ENCODE assay signal across 19 mouse cellular contexts in genomic region chr11:95073835-95074234, GRCm38 (mm10). TPM values are rescaled to one million over a fixed set of nuclear protein-coding genes. Genes with fewer than 3 reads are reported as not detected.
DNase-seq lines count a peak whose midpoint lies in the region; ATAC-seq and TF ChIP-seq lines count a peak whose summit lies in the region.
"Had no signal": no experiment of that assay in that cellular context is flagged by ENCODE, and none has a peak within 500 bp of the region (broad histone marks: within the 10 kb centered on the region; RNA-seq: fewer than 3 reads in every experiment).

No protein-coding gene starts in this region.

- peaks cover 10% of the 10 kb centered on the region for H3K27me3 ChIP-seq in heart, embryonic 12.5 days (replicated peaks)
- no peaks in the 10 kb centered on the region for H3K27me3 ChIP-seq in kidney, postnatal 0 days (ENCODE audit: insufficient read depth, low read length)
- peaks cover 34% of the 10 kb centered on the region for H3K27me3 ChIP-seq in midbrain, embryonic 11.5 days (ENCODE audit: control insufficient read depth, insufficient read depth, low read length)
- H3K27me3 ChIP-seq in midbrain, embryonic 10.5 days (ENCODE audit: low read depth, poor library complexity, severe bottlenecking) = peaks cover 59% of the 10 kb centered on the region

- no peak overlapping the region for H3K4me3 ChIP-seq in heart, embryonic 12.5 days
- H3K4me3 ChIP-seq in kidney, postnatal 0 days (replicated peaks; ENCODE audit: low read depth, low read length) = no peak overlapping the region
- H3K4me3 ChIP-seq in midbrain, embryonic 11.5 days (ENCODE audit: low read depth, low read length) = no peak overlapping the region
- no peak overlapping the region for H3K4me3 ChIP-seq in midbrain, embryonic 10.5 days
- H3K4me3 ChIP-seq: liver, embryonic 12.5 days had no signal

- H3K36me3 ChIP-seq in heart, embryonic 12.5 days = no peaks in the 10 kb centered on the region
- no peaks in the 10 kb centered on the region for H3K36me3 ChIP-seq in kidney, postnatal 0 days (ENCODE audit: insufficient read depth, low read length)
- H3K36me3 ChIP-seq in midbrain, embryonic 11.5 days (ENCODE audit: control insufficient read depth, insufficient read depth, low read length) = no peaks in the 10 kb centered on the region
- no peaks in the 10 kb centered on the region for H3K36me3 ChIP-seq in midbrain, embryonic 10.5 days
- H3K36me3 ChIP-seq: liver, embryonic 12.5 days; neural tube, embryonic 13.5 days had no signal

- peaks cover 82% of the 10 kb centered on the region for H3K4me1 ChIP-seq in heart, embryonic 12.5 days (replicated peaks)
- peaks cover 50% of the 10 kb centered on the region for H3K4me1 ChIP-seq in kidney, postnatal 0 days (replicated peaks; ENCODE audit: insufficient read depth, low read length)
- H3K4me1 ChIP-seq in midbrain, embryonic 11.5 days (ENCODE audit: control insufficient read depth, insufficient read depth, low read length) = peaks cover 8% of the 10 kb centered on the region
- peaks cover 37% of the 10 kb centered on the region for H3K4me1 ChIP-seq in midbrain, embryonic 10.5 days

- WGBS in heart, embryonic 12.5 days = 75% methylated on average over 4 of the region's 4 CpGs
- 65% methylated on average over 4 of the region's 4 CpGs for WGBS in kidney, postnatal 0 days
- WGBS in midbrain, embryonic 11.5 days = 87% methylated on average over 4 of the region's 4 CpGs
- WGBS in midbrain, embryonic 10.5 days = 86% methylated on average over 4 of the region's 4 CpGs

- intact Hi-C loops in heart, postnatal 36 days (cut with DNase I) = loop anchor here (2.0 kb wide), 1 partner anchor 25 kb away; no protein-coding TSS in a partner anchor

- H3K9ac ChIP-seq in heart, embryonic 12.5 days = no peak overlapping the region
- H3K9ac ChIP-seq in kidney, postnatal 0 days (ENCODE audit: low read depth, low read length) = no peak overlapping the region
- H3K9ac ChIP-seq in midbrain, embryonic 11.5 days (ENCODE audit: low read length) = no peak overlapping the region
- H3K9ac ChIP-seq: liver, embryonic 12.5 days; neural tube, embryonic 13.5 days had no signal

- no peak for DNase-seq in heart, postnatal 36 days
- no peak for DNase-seq in kidney, postnatal 0 days (ENCODE audit: low spot score)
- no peak for DNase-seq in kidney, postnatal 14 days
- peak; percentile 59 for DNase-seq in midbrain, embryonic 11.5 days (ENCODE audit: low spot score, missing footprints)
- DNase-seq in midbrain, embryonic 10.5 days (ENCODE audit: low spot score) = no peak
- no peak for DNase-seq in right cerebral cortex, postnatal 10 days (ENCODE audit: low spot score in 2 of 2)
- DNase-seq in gastrocnemius, adult 18-20 months (ENCODE audit: low spot score) = no peak
- DNase-seq: adrenal gland, postnatal 14 days; cerebellum, adult 8-10 months; gastrocnemius, postnatal 36 days; thymus, postnatal 25 days had no signal

- H3K4me2 ChIP-seq in heart, embryonic 12.5 days = 0 out of 2 replicates have a peak overlapping the region, but pooled peaks have one; percentile 87
- H3K4me2 ChIP-seq in kidney, postnatal 0 days (ENCODE audit: low read length) = peak overlapping the region; percentile 6; the same call in 1 of the 2 replicates
- H3K4me2 ChIP-seq in midbrain, embryonic 11.5 days = no peak overlapping the region
- H3K4me2 ChIP-seq: liver, embryonic 12.5 days had no signal

- no peak overlapping the region for H3K27ac ChIP-seq in heart, embryonic 12.5 days (ENCODE audit: poor library complexity, severe bottlenecking)
- no peak overlapping the region for H3K27ac ChIP-seq in kidney, postnatal 0 days
- H3K27ac ChIP-seq in midbrain, embryonic 11.5 days (ENCODE audit: low read depth, low read length) = no peak overlapping the region
- H3K27ac ChIP-seq in midbrain, embryonic 10.5 days (replicated peaks) = no peak overlapping the region
- H3K27ac ChIP-seq: liver, embryonic 12.5 days; neural tube, embryonic 13.5 days had no signal

- H3K9me3 ChIP-seq in heart, embryonic 12.5 days (replicated peaks) = no peaks in the 10 kb centered on the region
- no peaks in the 10 kb centered on the region for H3K9me3 ChIP-seq in kidney, postnatal 0 days (replicated peaks; ENCODE audit: low read length)
- no peaks in the 10 kb centered on the region for H3K9me3 ChIP-seq in midbrain, embryonic 11.5 days (ENCODE audit: control insufficient read depth, low read length)
- H3K9me3 ChIP-seq in midbrain, embryonic 10.5 days (replicated peaks) = no peaks in the 10 kb centered on the region
- H3K9me3 ChIP-seq: liver, embryonic 12.5 days; neural tube, embryonic 13.5 days had no signal

- no peak for TF ChIP-seq CTCF in kidney, postnatal 0 days (IDR thresholded peaks at IDR 0.05; ENCODE audit: low read depth)

- no peak for ATAC-seq in heart, embryonic 12.5 days (ENCODE audit: insufficient number of reproducible peaks, low FRiP score)
- ATAC-seq in kidney, postnatal 0 days (replicated peaks; ENCODE audit: low FRiP score, low read depth) = no peak
- no peak for ATAC-seq in midbrain, embryonic 11.5 days (ENCODE audit: low FRiP score)
- ATAC-seq: inflammation-experienced regulatory T-cells, adult 6 months; liver, embryonic 12.5 days had no signal

RNA-seq across cellular contexts. Expression of gene Itga3, which starts 2.8 kb away (rescaled TPM):
- polyA plus RNA-seq in heart, embryonic 12.5 days (2016; fragmentation: Nextera tagmentation; extraction: Ambion mirVana) = 11.8 and 12.1 TPM in 2 replicates
- 10 to 100 TPM; 11.2 to 11.4 TPM for total RNA-seq in heart, postnatal 36 days (2021)
- 24.4 and 26.1 TPM in 2 replicates for polyA plus RNA-seq in kidney, postnatal 0 days (2015; fragmentation: Nextera tagmentation; extraction: Ambion mirVana)
- polyA plus RNA-seq in midbrain, embryonic 11.5 days (2014; fragmentation: Nextera tagmentation; extraction: Ambion mirVana) = 2.9 and 3.0 TPM in 2 replicates
- 5.1 and 5.4 TPM in 2 replicates for polyA plus RNA-seq in midbrain, embryonic 10.5 days (2016; fragmentation: Nextera tagmentation; extraction: Ambion mirVana)
- 1 to 10 TPM; 4.7 to 5.0 TPM for total RNA-seq in gastrocnemius, adult 18-20 months (2021)
- total RNA-seq: megakaryocyte progenitor cell, adult 5-6 weeks had no signal

RNA-seq across cellular contexts. Expression of gene Pdk2, which starts 32.7 kb away (rescaled TPM):
- 65.1 and 68.3 TPM in 2 replicates for polyA plus RNA-seq in heart, embryonic 12.5 days (2016; fragmentation: Nextera tagmentation; extraction: Ambion mirVana)
- total RNA-seq in heart, postnatal 36 days (2021) = 100 to 1,000 TPM; 439 to 481 TPM
- 94.5 and 94.7 TPM in 2 replicates for polyA plus RNA-seq in kidney, postnatal 0 days (2015; fragmentation: Nextera tagmentation; extraction: Ambion mirVana)
- polyA plus RNA-seq in midbrain, embryonic 11.5 days (2014; fragmentation: Nextera tagmentation; extraction: Ambion mirVana) = 12.6 and 13.3 TPM in 2 replicates
- polyA plus RNA-seq in midbrain, embryonic 10.5 days (2016; fragmentation: Nextera tagmentation; extraction: Ambion mirVana) = 9.7 and 15.3 TPM in 2 replicates
- 100 to 1,000 TPM; 514 to 515 TPM for total RNA-seq in gastrocnemius, adult 18-20 months (2021)

RNA-seq across cellular contexts. Expression of gene Dlx3, which starts 46.1 kb away (rescaled TPM):
- polyA plus RNA-seq in heart, embryonic 12.5 days (2016; fragmentation: Nextera tagmentation; extraction: Ambion mirVana) = 0.12 and 0.41 TPM in 2 replicates
- not detected for total RNA-seq in heart, postnatal 36 days (2021)
- polyA plus RNA-seq in kidney, postnatal 0 days (2015; fragmentation: Nextera tagmentation; extraction: Ambion mirVana) = 0.45 and 0.62 TPM in 2 replicates
- 0.59 and 0.65 TPM in 2 replicates for polyA plus RNA-seq in midbrain, embryonic 11.5 days (2014; fragmentation: Nextera tagmentation; extraction: Ambion mirVana)
- polyA plus RNA-seq in midbrain, embryonic 10.5 days (2016; fragmentation: Nextera tagmentation; extraction: Ambion mirVana) = 0.89 and 1.3 TPM in 2 replicates
- total RNA-seq in gastrocnemius, adult 18-20 months (2021) = not detected
- total RNA-seq: adrenal gland, postnatal 14 days; gastrocnemius, postnatal 36 days; layer of hippocampus, postnatal 10 days; left cerebral cortex, postnatal 14 days; megakaryocyte progenitor cell, adult 5-6 weeks had no signal
- polyA plus RNA-seq: frontal cortex, adult 2 months; inflammation-experienced regulatory T-cells, adult 6 months had no signal
